Mouse (Mus musculus) spleen, adult 2 months (tissue): ENCODE data around the gene Fam184b.

Experiments
- CTCF ChIP-seq: fragments of 200-500 bp; IDR thresholded peaks from 2 replicates; pipeline ENCODE4 v1.5.1; 2011; ENCODE audit warnings: mild to moderate bottlenecking, inconsistent platforms; ENCODE audit not compliant: insufficient read depth, insufficient read length, insufficient replicate concordance; ENCODE audit errors: extremely low read depth
- POLR2A ChIP-seq: fragments of 200-500 bp; IDR thresholded peaks from 2 replicates; pipeline ENCODE4 v1.6.1; 2011; ENCODE audit warnings: low read depth, low read length, inconsistent platforms

- TF ChIP-seq CTCF (no peak), POLR2A (no peak)
Observed at GRCm38 (mm10) chr5:45491776-45492175, 147.6 kb downstream of the Fam184b start.
